Mouse (Mus musculus) hindbrain, embryonic 14.5 days (tissue): ENCODE results near the gene Tmem243. TPM values are rescaled to one million over a fixed set of nuclear protein-coding genes. Genes with fewer than 3 reads are reported as not detected.

Source experiments
- ATAC-seq: fragments of 200-750 bp; cut with Nextera tagmentation; 2 replicates; pipeline ENCODE4 v1.8.0; 2017; ENCODE audit warnings: moderate number of reproducible peaks, mild to moderate bottlenecking, moderate TSS enrichment, moderate library complexity; ENCODE audit not compliant: low FRiP score
- DNase-seq: peaks from one replicate; pipeline ENCODE4 v3.0.0-alpha.2; 2015; ENCODE audit warnings: low spot score
- H3K27ac ChIP-seq: fragments of 300-500 bp; sonication (generic); 2 replicates; pipeline ENCODE4 v1.5.1; 2014; ENCODE audit warnings: mild to moderate bottlenecking, moderate library complexity
- H3K27me3 ChIP-seq: fragments of 300-500 bp; sonication (generic); 2 replicates; pipeline ENCODE4 v1.6.1; 2014; ENCODE audit warnings: mild to moderate bottlenecking, low read length, mixed read lengths; ENCODE audit not compliant: control insufficient read depth, insufficient read depth
- H3K36me3 ChIP-seq: fragments of 300-500 bp; sonication (generic); replicated peaks from 2 replicates; pipeline ENCODE4 v1.6.1; 2014; ENCODE audit not compliant: control insufficient read depth, insufficient read depth
- H3K4me1 ChIP-seq: fragments of 300-500 bp; sonication (generic); replicated peaks from 2 replicates; pipeline ENCODE4 v1.6.1; 2014; ENCODE audit warnings: antibody characterized with exemption, low read length, mixed read lengths; ENCODE audit not compliant: control insufficient read depth, insufficient read depth
- H3K4me2 ChIP-seq: fragments of 300-500 bp; sonication (generic); replicated peaks from 2 replicates; pipeline ENCODE4 v1.6.1; 2014; ENCODE audit warnings: mild to moderate bottlenecking, moderate library complexity
- H3K4me3 ChIP-seq: fragments of 300-500 bp; sonication (generic); replicated peaks from 2 replicates; pipeline ENCODE4 v1.5.1; 2014; ENCODE audit warnings: mild to moderate bottlenecking, low read length
- H3K9ac ChIP-seq: fragments of 300-500 bp; sonication (generic); 2 replicates; pipeline ENCODE4 v1.6.1; 2014
- H3K9me3 ChIP-seq: fragments of 300-500 bp; sonication (generic); 2 replicates; pipeline ENCODE4 v1.6.1; 2016; ENCODE audit warnings: low read length; ENCODE audit not compliant: control insufficient read depth
- WGBS: fragments of 180-500 bp; shearing (Covaris S2); extraction: QIAGEN DNeasy Blood & Tissue Kit; methylation state at CpG from one replicate; pipeline ENCODE4 v1.1.7; 2014; 5-methylcytosine and 5-hydroxymethylcytosine counted together
- polyA plus RNA-seq: library from polyadenylated mRNA; unstranded; fragments of >200 nt; fragmentation: Nextera tagmentation; extraction: Ambion mirVana; gene quantifications from 2 replicates; pipeline ENCODE4 v1.2.1, GENCODE M21; 2014

Gene Tmem243
- polyA plus RNA-seq, 1 experiment from 2014 or later, result 14.1 TPM

DNA sequence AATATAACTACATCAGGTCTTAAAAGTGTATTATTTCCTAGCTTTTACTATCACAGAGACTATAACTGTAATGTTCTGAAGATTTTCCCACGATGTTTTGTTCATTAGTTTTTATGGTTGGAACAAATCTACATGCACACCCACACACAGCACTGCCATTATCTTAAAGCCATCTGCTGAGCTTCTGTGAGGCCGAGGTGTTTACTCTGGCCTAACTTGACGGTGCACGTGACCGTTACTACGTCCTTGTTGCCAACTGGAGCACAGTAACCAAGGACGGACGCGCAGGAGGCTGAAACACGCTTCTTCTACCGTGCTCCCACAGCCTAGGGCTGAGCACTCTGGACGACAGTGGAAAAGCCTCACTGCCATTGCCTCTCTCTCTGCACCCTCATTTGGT, 28.1 kb downstream of the Tmem243 start:
- no peak overlapping the region for H3K27ac ChIP-seq
- 96% methylated on average over 12 of the region's 12 CpGs for WGBS
- no peak overlapping the region for H3K4me3 ChIP-seq
- DNase-seq (no peak), ATAC-seq (no peak)
- no peaks in the 10 kb centered on the region for H3K27me3 ChIP-seq
- no peaks in the 10 kb centered on the region for H3K4me1 ChIP-seq
- peaks cover 72% of the 10 kb centered on the region for H3K36me3 ChIP-seq
- H3K4me2 ChIP-seq, result no peak overlapping the region
- H3K9ac ChIP-seq, result no peak overlapping the region
- H3K9me3 ChIP-seq, result no peaks in the 10 kb centered on the region

- 89% methylated on average over 7 of the region's 7 CpGs for WGBS
Measured at GRCm38 (mm10) chr5:9131786-9132185, 31.3 kb downstream of the Tmem243 start.

GRCm38 (mm10) chr5:9135588-9135987, 35.1 kb downstream of the Tmem243 start:
- Histone ChIP-seq H3K9me3 (no peaks in the 10 kb centered on the region), H3K9ac (no peak overlapping the region), H3K27me3 (no peaks in the 10 kb centered on the region), H3K4me1 (no peaks in the 10 kb centered on the region), H3K4me2 (no peak overlapping the region), H3K36me3 (peaks cover 65% of the 10 kb centered on the region), H3K27ac (no peak overlapping the region), H3K4me3 (no peak overlapping the region)
- no peak for ATAC-seq
- 86% methylated on average over 3 of the region's 3 CpGs for WGBS
- DNase-seq, result no peak

More at GRCm38 (mm10) chr5:9131786-9132185, 31.3 kb downstream of the Tmem243 start:
- Histone ChIP-seq H3K4me3 (no peak overlapping the region), H3K4me2 (no peak overlapping the region), H3K9ac (no peak overlapping the region), H3K9me3 (no peaks in the 10 kb centered on the region), H3K4me1 (no peaks in the 10 kb centered on the region), H3K36me3 (peaks cover 67% of the 10 kb centered on the region), H3K27ac (no peak overlapping the region), H3K27me3 (no peaks in the 10 kb centered on the region)
- DNase-seq, result no peak
- no peak for ATAC-seq

GRCm38 (mm10) chr5:9140724-9141123, 40.3 kb downstream of the Tmem243 start:
- peaks cover 61% of the 10 kb centered on the region for H3K36me3 ChIP-seq
- H3K9ac ChIP-seq, result no peak overlapping the region
- no peak overlapping the region for H3K4me2 ChIP-seq
- H3K27ac ChIP-seq, result no peak overlapping the region
- H3K4me3 ChIP-seq, result no peak overlapping the region
- H3K4me1 ChIP-seq, result no peaks in the 10 kb centered on the region
- DNase-seq (no peak), ATAC-seq (no peak)
- WGBS, result 89% methylated on average over 8 of the region's 8 CpGs
- H3K27me3 ChIP-seq, result no peaks in the 10 kb centered on the region
- H3K9me3 ChIP-seq, result no peaks in the 10 kb centered on the region

GRCm38 (mm10) chr5:9142376-9142775, 41.9 kb downstream of the Tmem243 start:
- Histone ChIP-seq H3K4me2 (no peak overlapping the region), H3K9me3 (no peaks in the 10 kb centered on the region), H3K4me3 (no peak overlapping the region), H3K27ac (no peak overlapping the region), H3K36me3 (peaks cover 58% of the 10 kb centered on the region), H3K4me1 (no peaks in the 10 kb centered on the region), H3K9ac (no peak overlapping the region), H3K27me3 (no peaks in the 10 kb centered on the region)
- no peak for ATAC-seq
- WGBS, result 92% methylated on average over 6 of the region's 6 CpGs
- no peak for DNase-seq

DNA sequence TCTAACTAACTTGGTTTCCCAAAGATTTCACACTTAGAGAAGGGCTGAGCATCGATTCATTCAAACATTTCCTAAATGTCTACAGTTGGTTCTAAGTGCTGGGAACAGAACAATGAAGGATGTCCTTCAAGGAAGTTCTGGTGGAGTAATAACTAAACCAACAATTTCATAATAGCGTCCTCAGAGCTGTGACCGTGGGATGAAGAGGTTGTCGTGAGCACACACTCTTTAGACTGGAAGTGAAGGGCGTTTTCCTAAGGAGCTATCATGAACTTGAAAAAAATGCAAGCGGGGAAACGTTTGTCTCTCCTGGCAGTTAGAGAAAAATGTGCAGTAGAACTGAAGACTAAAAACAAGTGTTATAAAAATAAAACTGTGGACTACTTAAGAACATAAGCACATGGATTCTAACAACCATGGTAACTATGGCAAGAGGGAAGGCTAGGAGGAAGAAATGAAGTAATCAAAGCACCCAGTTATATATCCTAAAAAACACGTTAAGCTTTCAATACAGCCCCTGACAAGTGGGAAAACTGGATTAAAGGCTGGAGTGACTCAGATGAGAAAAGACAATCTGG, 48.9 kb downstream of the Tmem243 start:
- peaks cover 45% of the 10 kb centered on the region for H3K36me3 ChIP-seq
- WGBS, result 92% methylated on average over 8 of the region's 8 CpGs
- no peaks in the 10 kb centered on the region for H3K27me3 ChIP-seq

GRCm38 (mm10) chr5:9156746-9157145, 56.3 kb downstream of the Tmem243 start:
- Histone ChIP-seq H3K4me2 (no peak overlapping the region), H3K4me3 (no peak overlapping the region), H3K36me3 (peaks cover 2% of the 10 kb centered on the region; the same call in 1 of the 2 replicates), H3K27ac (no peak overlapping the region), H3K9me3 (no peaks in the 10 kb centered on the region), H3K9ac (no peak overlapping the region), H3K27me3 (no peaks in the 10 kb centered on the region), H3K4me1 (peaks cover 22% of the 10 kb centered on the region)
- no peak for DNase-seq
- ATAC-seq, result no peak

More for the DNA sequence above, 48.9 kb downstream of the Tmem243 start:
- Histone ChIP-seq H3K9me3 (no peaks in the 10 kb centered on the region), H3K27ac (no peak overlapping the region), H3K9ac (no peak overlapping the region), H3K4me1 (no peaks in the 10 kb centered on the region), H3K4me2 (no peak overlapping the region), H3K4me3 (no peak overlapping the region)
- no peak for ATAC-seq
- no peak for DNase-seq

DNA sequence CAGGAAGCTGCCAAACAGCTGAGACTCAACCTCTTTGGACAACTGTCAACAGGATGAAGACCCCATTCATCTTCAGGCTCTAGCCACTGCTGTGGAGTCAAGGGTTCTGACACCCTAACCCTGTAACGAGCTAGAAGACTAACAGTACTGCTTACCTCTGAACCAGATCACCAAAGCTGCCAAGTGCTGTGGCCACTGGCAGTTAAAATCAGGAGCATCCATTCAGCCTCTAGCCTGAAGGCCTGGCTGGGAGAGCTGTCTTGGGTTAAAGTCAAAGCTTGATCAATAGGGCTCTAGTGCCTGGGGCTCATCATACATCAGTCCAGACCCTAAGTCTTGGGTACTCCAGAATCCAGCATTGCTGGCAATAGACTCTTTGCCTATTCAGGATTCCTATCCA, 56.9 kb downstream of the Tmem243 start:
- no peak overlapping the region for H3K27ac ChIP-seq
- no peaks in the 10 kb centered on the region for H3K27me3 ChIP-seq
- H3K4me1 ChIP-seq, result peaks cover 25% of the 10 kb centered on the region
- no peak for DNase-seq
- no peak overlapping the region for H3K9ac ChIP-seq
- H3K4me2 ChIP-seq, result no peak overlapping the region
- WGBS, result 92% methylated on average over 1 of the region's 1 CpGs
- H3K36me3 ChIP-seq, result no peaks in the 10 kb centered on the region; the same call in 1 of the 2 replicates
- ATAC-seq, result no peak
- no peak overlapping the region for H3K4me3 ChIP-seq
- no peaks in the 10 kb centered on the region for H3K9me3 ChIP-seq

DNA sequence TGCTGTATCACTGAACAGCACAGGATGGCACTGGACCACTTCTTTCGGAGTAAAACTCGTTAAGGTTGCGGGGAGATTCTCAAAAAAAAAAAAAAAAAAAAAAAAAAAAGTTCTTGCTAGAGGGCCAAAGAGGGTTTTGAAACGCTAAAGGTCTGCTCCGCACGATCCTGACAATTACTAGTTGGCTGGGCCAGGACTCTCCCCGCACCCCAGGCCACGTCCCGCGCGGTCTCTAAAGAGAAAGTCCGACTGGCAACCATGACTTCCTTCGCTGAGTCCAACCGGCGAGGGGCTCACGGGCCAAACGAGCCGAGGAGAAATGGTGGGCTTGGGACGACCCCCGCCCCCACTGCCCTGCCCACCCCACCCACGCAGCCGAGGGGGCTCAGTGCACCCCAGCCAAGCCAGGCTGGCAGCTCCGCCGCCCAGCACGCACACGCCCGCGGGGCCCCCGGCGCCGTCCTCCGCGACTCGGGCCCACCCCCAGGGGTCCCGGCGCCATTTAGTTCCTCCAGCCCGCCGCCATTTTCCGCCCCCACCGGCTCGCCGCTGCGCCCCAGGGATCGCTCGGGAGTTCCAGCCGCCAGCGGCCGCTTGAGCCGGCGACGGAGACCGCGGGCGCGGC, 60.5 kb downstream of the Tmem243 start:
- no peak for DNase-seq
- Histone ChIP-seq H3K9ac (peak overlapping the region; percentile 96), H3K36me3 (no peaks in the 10 kb centered on the region), H3K4me1 (peaks cover 30% of the 10 kb centered on the region), H3K9me3 (no peaks in the 10 kb centered on the region), H3K27me3 (no peaks in the 10 kb centered on the region), H3K4me3 (peak overlapping the region; percentile 97), H3K4me2 (peak overlapping the region; percentile 63), H3K27ac (peak overlapping the region; percentile 99)
- WGBS, result 0% methylated on average over 48 of the region's 55 CpGs
- ATAC-seq, result peak; percentile 73
